Mouse (Mus musculus): Measurements from ENCODE around the gene Gm20683. TPM values are rescaled to one million over a fixed set of nuclear protein-coding genes. Genes with fewer than 3 reads are reported as not detected.

Gm20683 gene
- 10 to 100 TPM in 1 of 2 experiments, 1 to 10 TPM in 1; 9.3 to 13.1 TPM for total RNA-seq (2021)
- long read RNA-seq, experiment 1, partial matches to known transcripts: 0 of 1 reads
- long read RNA-seq, experiment 1, other reads (novel, unspliced or antisense): 1 of 1 reads
- long read RNA-seq, experiment 2, partial matches to known transcripts: 3 of 7 reads
- long read RNA-seq, experiment 2, other reads (novel, unspliced or antisense): 4 of 7 reads

DNA sequence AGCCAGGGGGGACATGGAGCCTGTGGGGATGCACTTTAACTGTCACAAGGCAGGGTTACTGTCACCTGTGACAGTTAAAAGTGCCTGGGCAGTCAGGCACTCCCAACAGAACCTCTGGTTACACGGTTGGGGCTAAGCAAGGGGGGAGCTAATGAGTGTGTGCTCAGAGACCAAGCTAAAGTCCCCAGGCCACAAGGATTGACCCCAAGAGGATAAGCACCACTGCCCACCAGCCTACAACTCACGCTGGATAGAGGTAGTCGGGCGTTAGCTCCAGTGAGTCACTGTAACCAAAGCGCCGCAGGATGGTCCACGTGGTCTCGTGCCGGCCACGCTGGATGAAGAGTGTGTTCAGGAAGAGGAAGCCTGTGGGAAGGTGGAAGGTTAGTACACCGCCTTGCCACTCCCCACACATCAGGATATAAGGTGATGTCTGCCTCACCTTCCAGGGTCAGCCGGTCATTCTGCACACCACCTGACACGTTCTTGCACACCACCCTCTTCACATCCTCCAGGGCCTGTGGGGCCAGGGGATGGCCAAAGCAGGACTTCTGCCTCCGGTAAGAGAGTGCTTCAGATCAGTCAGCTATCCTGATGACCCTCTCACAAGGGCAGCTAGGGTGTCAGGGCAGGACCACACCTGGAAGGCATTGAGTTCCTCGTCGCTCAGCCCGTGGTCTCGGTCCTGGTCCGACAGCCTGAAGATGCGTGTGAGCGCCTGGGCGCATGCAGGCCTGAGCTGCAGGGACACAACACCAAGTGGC lies at the start of gene Gm20683:
Gene Gm20683 (minus strand): TSS at position 647 of the 764 bp plus-strand sequence.
- no peak for DNase-seq (ENCODE audit: low spot score in 2 of 2)

GRCm38 (mm10) chr17:25888837-25889236 lies 47.3 kb upstream of the Gm20683 start:
- DNase-seq (ENCODE audit: low spot score in 2 of 2): no peak

GRCm38 (mm10) chr17:25887467-25887866 lies 45.9 kb upstream of the Gm20683 start:
- DNase-seq (ENCODE audit: low spot score in 2 of 2): no peak

DNA sequence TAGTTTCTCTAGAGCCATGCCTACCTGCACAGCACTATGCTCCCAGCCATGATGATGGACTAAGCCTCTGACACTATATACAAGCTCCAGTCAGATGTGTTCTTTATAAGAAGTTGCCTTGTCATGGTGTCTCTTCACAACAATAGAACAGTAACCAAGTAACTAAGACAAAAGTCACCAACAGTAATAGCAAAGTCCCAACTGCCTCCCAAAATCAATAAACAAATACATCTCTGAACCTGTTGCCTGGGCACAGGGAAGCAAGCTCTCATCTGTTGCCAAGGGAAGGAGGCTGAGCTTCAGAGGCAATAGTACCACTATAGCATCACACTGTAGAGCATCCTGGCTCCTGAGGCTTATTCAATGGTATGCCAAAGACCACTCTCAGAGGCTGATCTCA lies 45.2 kb upstream of the Gm20683 start:
- no peak for DNase-seq (ENCODE audit: low spot score in 2 of 2)

- DNase-seq (ENCODE audit: low spot score in 2 of 2): no peak
Measured at GRCm38 (mm10) chr17:25885636-25886035, 44.1 kb upstream of the Gm20683 start.

DNA sequence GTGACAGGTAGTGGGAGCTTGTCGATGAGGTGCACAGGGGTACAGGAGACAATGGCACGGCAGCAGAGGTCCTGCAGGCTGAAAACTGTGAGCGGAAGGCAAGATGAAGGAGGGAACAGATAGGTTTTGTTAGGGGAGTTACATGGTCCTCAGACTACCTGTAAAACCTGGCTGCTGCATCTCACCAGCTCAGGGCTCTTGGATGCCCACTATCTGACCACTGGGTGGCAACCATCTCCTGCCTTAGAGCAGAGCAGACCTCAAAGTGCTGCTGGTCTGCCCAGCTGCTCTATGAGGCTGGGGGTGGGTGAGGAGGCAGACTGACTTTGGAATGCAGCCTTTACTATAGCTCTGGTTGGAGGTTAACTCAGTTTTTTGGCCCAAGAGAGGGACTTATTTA lies 42.3 kb upstream of the Gm20683 start:
- DNase-seq (ENCODE audit: low spot score in 2 of 2): no peak

DNA sequence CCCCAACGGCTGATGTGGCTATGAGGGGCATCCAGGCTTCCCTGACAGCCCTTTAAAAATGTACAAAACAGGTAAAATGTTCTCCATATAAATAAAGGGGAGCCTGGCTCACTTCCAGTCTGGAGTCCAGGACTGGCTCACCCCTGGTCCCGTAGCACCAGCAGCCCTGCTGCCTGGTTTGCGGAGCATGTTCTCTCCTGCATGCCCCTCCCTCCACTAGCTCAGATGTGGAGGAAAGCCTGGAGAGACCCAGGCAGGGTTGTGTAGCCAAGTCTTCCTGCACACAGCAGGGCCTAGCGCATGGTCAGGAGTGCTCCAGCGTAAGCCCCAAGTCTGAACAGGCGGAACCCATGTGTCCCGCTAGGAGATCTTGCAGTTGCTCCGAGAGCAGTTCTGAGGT lies 41.7 kb upstream of the Gm20683 start:
- DNase-seq (ENCODE audit: low spot score in 2 of 2): no peak

DNA sequence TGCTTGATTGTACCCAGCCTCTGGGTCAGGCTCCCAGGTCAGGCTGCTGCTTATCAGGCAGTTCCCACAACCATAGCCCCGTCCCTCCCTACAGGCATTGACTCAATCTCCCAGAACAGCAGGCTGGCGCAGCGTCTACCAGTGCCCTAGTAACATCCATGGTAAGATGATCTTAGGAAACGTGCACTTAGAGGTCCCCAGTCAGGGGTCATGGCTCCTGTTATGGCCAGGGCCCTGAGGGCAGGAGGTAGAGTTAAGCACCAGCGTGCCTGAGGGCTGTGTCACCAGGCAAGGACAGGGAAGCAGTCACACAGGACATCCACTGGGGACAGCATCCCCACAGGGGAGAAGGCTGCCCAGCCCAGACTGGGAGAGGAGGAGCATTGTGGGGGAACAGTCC lies 40.7 kb upstream of the Gm20683 start:
- DNase-seq (ENCODE audit: low spot score in 2 of 2): no peak

DNA sequence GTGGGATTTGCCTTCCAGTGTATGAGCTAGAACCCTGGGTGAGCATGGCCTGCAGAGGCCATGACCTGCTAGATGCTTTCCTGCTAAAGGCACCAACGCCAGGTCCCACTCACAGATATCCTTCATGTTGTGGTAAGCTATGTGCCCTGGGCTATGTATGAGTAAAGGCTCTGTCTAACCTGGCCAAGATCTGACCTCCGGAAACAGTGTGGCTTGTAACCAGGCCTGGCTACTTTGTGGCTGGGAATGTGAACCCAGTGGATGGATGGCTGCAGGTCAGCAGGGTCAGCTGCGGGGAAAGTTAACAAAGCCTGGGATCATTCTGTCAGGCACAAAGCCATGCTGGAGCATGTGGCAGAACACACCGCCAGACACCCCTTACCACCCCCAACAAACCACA lies 40.1 kb upstream of the Gm20683 start:
- no peak for DNase-seq (ENCODE audit: low spot score in 2 of 2)

DNA sequence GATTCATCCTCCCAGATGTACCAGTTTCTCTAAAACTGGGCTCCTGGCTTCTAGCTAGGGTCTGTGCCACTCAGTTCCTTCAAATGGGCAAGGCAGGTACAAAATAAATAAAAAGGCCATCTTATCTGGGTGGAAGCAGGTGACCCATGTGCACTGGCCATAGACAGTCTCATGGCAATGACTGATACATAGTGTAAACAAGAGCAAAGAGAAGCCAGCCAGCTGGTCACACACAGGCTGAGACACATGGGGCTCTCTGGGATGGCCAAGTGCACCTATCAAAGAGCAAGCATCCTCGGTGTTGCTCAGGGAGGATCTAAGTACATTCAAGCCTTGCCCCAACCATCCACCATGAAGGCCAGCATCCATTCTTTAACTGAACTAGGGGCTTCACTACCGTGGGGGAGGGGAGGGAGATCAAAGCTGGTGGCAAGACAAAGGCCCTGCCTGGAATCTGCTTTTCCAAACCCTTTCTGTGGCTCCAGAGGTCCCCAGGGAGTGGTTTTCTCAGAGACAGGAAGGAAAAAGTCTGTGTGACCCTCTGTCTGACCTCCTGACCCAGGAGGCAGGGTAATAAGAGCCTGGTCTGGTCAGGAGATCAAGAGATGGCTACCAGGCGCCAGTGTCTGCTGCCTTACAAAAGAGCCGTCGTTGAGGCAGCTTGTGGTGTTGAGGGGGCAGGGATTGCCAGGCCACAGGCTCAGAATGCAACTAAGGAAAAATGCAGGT lies 39.5 kb upstream of the Gm20683 start:
- no peak for DNase-seq (ENCODE audit: low spot score in 2 of 2)

GRCm38 (mm10) chr17:25880196-25880910 lies 38.8 kb upstream of the Gm20683 start, which contains the start of gene Wfikkn1:
Wfikkn1 (minus strand) TSS chr17:25880858.
- DNase-seq (ENCODE audit: low spot score in 2 of 2): no peak

GRCm38 (mm10) chr17:25879750-25880149 lies 38.2 kb upstream of the Gm20683 start:
- DNase-seq (ENCODE audit: low spot score in 2 of 2): no peak

DNA sequence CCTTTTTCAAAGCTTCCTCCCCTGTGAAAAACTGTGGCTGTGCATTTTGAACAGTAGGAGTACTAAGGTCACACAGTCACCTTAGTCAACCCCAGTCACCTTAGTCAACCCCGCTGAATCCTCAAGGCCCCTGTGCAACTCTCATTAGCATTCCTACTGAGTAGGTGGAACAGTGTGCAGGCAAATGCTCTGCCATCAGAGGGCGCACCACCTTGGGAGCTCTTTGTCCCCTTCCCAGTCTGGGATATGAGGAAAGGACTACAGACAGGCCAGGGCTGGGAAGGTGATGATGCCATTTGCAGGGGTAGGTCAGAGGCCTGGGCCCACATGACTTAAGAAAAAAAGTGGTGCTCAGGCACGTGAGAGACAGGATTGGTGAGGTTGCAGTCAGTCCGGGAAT lies 37.7 kb upstream of the Gm20683 start:
- DNase-seq (ENCODE audit: low spot score in 2 of 2): no peak

DNA sequence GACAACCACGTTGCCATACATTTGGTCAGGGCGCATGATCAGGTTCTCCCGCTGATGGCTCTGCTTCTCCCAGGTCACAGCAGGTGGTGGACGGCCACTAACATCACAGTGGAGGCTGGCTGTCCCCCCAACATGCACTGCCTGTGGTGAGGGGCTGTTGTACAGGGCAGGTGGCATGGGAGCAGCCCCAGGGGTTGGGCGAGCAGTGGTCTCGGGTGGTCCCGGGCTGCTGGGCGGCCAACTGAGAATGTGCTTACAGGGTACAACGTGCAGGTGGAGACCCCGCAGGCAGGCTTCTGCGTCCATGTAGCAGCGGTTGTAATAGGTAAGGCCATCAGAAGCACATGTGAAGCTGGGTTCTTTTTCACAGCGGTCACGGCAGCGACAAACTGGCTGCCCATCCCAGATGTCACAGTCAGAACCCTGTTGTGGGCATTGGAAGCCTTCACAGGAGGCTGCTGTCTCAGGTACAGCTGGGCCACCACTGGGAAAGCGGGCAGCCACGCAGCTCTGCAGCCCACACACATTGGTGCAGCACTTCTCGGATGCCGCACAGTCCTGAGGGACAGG lies 37.1 kb upstream of the Gm20683 start:
- no peak for DNase-seq (ENCODE audit: low spot score in 2 of 2)

DNA sequence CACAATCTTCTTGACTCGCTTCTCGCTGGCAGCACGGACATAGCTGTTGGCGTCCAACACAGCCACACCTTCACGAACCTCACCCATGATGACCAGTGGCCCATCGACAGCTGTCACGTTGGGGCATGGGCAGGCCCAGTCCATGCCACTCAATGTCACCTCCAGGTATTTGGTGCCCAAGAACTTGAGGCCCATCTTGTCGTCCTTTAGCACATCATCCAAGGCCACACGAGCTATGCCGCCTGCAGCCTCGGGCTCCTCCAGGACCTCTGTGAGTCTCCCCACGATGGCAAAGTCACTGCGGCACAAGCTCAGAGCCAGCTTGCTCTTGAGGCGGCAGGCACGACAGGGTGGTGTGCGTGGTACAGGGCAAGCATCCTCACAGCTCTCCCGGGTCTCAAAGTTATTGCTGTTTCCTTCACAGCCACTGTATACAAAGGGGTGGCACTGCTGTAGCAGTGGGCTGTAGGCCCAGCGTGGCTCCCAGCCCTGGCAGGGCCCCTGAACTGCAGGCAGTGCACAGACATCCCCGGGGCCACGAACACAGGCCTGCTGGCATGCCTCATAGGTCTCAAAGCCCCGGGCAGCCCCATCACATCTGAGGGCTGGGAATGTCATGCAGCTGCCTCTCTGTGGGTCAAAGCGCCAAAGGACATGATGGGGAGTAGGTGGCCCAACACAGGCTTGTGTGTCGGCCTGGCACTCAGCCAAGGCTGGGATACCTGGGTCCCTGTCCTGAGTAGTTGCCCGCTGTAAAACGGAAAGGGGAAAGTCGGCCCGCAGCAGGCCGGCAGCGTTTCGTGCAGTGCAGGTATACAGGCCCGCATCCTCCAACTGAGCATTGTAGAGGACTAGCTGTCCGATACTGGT lies 36.4 kb upstream of the Gm20683 start:
- no peak for DNase-seq (ENCODE audit: low spot score in 2 of 2)

- DNase-seq (ENCODE audit: low spot score in 2 of 2): no peak
Measured at GRCm38 (mm10) chr17:25877025-25877424, 35.5 kb upstream of the Gm20683 start.

GRCm38 (mm10) chr17:25876347-25876915 lies 34.9 kb upstream of the Gm20683 start:
- no peak for DNase-seq (ENCODE audit: low spot score in 2 of 2)

- DNase-seq (ENCODE audit: low spot score in 2 of 2): peak; percentile 85 to 86
Measured at GRCm38 (mm10) chr17:25875171-25876136, 33.9 kb upstream of the Gm20683 start.
